Mouse (Mus musculus) cortical plate, adult 2 months (tissue): Measurements from ENCODE around the gene Tfeb.

Experiments
- CTCF ChIP-seq: fragments of 200-500 bp; IDR thresholded peaks from 2 replicates; pipeline ENCODE4 v1.5.1; 2011; ENCODE audit warnings: mild to moderate bottlenecking, control low read depth, low read length; ENCODE audit not compliant: insufficient read depth; ENCODE audit errors: extremely low read depth
- POLR2A ChIP-seq: fragments of 200-500 bp; IDR thresholded peaks from 2 replicates; pipeline ENCODE4 v1.6.1; 2011; ENCODE audit warnings: mild to moderate bottlenecking, low read length, control low read depth; ENCODE audit not compliant: insufficient read depth; ENCODE audit errors: extremely low read depth

- no peak for TF ChIP-seq POLR2A
- no peak for TF ChIP-seq CTCF
Observed at GRCm38 (mm10) chr17:47702548-47703345, 34.1 kb upstream of the Tfeb start.
